Mouse (Mus musculus): ENCODE results near the gene Treml4. TPM values are rescaled to one million over a fixed set of nuclear protein-coding genes. Genes with fewer than 3 reads are reported as not detected.
"Not testable (repeated sequence)": the region's sequence is repeated elsewhere in the genome, so short reads cannot be mapped to it uniquely, and the experiment has no call there.

The Treml4 gene
- polyA plus RNA-seq, 1 experiment from 2014 or later: 0.12 TPM

DNA sequence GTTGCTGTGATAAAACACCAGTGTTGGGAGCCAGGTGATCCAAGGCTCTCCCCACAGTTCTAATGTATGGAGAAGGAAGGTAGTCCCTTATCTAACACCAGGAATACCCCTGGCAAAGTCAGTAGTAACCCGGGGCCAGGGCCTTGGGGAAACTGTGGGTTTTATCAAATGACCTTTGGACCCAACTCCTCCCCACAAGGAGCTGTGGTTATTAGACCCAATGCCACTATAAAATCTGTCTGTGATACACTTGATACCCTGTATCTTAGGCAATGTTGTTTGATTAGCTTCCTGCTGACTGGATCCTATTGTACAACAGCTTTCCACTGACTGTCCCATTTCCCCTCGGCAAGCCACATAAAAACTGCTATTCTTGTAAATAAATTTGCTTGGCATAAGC, 48.0 kb downstream of the Treml4 start:
- Histone ChIP-seq H3K9me3 (no peaks in the 10 kb centered on the region), H3K4me1 (no peaks in the 10 kb centered on the region), H3K4me3 (no peak overlapping the region), H3K36me3 (no peaks in the 10 kb centered on the region), H3K27ac (no peak overlapping the region), H3K27me3 (no peaks in the 10 kb centered on the region), H3K4me2 (replicated peaks) (no peak overlapping the region), H3K9ac (no peak overlapping the region)
- WGBS: 69% methylated on average over 2 of the region's 2 CpGs
- ATAC-seq (ENCODE audit: insufficient number of reproducible peaks, insufficient read depth, low FRiP score, low TSS enrichment): no peak

DNA sequence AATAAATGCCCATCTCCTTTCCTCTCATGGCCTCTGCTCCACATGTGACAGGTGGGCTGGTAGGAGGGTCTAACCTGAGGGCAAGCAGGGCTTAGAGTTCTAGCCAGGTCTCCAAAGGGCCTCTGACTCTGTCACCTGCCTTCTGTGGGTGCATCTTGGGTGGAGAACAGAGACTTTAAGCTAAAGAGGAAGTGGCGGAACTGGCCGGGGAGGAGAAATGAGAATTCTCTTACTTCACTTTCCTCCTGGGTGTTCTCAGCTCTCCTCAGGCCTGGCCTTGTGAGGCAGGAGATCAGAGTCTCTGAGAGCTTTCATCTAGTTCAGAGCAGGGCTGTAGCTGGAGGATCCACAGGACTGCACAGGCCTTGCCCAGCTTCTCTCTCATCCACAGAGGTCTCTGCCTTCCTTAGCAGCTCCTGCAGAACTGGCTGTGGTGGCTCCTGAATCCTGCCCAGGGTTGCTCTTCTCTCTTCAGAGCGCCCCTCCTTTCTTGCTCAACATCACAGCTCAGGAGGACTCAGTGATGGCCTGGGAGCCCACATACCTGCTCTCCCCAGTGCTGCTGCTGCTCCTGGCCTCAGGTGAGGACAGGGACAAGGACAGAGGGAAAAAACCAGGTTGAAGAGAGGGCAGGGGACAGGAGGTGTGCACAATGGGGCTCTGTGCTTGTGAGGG, 51.9 kb downstream of the Treml4 start, which contains the start of gene B430306N03Rik:
Gene B430306N03Rik (plus strand): TSS at position 237 of the 675 bp plus-strand sequence.
- H3K27ac ChIP-seq; H3K4me1 ChIP-seq; H3K4me2 ChIP-seq (replicated peaks); H3K9me3 ChIP-seq; H3K36me3 ChIP-seq; H3K4me3 ChIP-seq; ATAC-seq (ENCODE audit: insufficient number of reproducible peaks, insufficient read depth, low FRiP score, low TSS enrichment); H3K9ac ChIP-seq; H3K27me3 ChIP-seq: not testable (repeated sequence)
- WGBS: 84% methylated on average over 3 of the region's 3 CpGs

DNA sequence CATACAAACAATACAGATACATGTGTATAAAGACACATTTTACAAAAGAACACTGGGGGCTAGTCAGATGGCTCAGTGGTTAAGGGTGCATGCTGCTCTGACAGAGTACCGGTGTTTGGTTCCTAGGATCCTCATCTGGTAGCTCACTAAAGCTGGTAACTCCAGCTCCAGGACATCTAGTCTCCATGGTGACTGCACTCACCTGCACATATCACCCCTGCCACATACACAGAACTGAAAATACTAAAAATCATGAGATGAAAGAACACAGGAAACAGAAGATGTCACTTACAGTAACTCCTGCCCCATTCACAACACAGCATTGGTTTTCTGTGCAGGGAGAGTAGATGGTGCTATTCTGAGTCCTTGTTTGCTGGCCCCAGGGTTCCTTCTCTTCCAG, 54.6 kb downstream of the Treml4 start:
- H3K9me3 ChIP-seq: no peaks in the 10 kb centered on the region
- H3K4me1 ChIP-seq: no peaks in the 10 kb centered on the region
- whole genome bisulfite sequencing: 79% methylated on average over 1 of the region's 1 CpGs
- H3K36me3 ChIP-seq: no peaks in the 10 kb centered on the region
- no peak overlapping the region for H3K9ac ChIP-seq
- H3K27me3 ChIP-seq: no peaks in the 10 kb centered on the region
- no peak overlapping the region for H3K27ac ChIP-seq
- no peak overlapping the region for H3K4me3 ChIP-seq
- no peak for ATAC-seq (ENCODE audit: insufficient number of reproducible peaks, insufficient read depth, low FRiP score, low TSS enrichment)
- H3K4me2 ChIP-seq (replicated peaks): no peak overlapping the region

GRCm38 (mm10) chr17:48321279-48321678, 57.2 kb downstream of the Treml4 start:
- WGBS: 75% methylated on average over 2 of the region's 2 CpGs
- no peaks in the 10 kb centered on the region for H3K9me3 ChIP-seq
- no peaks in the 10 kb centered on the region for H3K36me3 ChIP-seq
- ATAC-seq (ENCODE audit: insufficient number of reproducible peaks, insufficient read depth, low FRiP score, low TSS enrichment): no peak
- H3K27ac ChIP-seq: no peak overlapping the region
- no peak overlapping the region for H3K4me3 ChIP-seq
- H3K4me1 ChIP-seq: no peaks in the 10 kb centered on the region
- no peak overlapping the region for H3K9ac ChIP-seq
- H3K4me2 ChIP-seq (replicated peaks): no peak overlapping the region
- no peaks in the 10 kb centered on the region for H3K27me3 ChIP-seq

- no peaks in the 10 kb centered on the region for H3K36me3 ChIP-seq
- no peaks in the 10 kb centered on the region for H3K9me3 ChIP-seq
- WGBS: 69% methylated on average over 3 of the region's 3 CpGs
Observed at GRCm38 (mm10) chr17:48323236-48323635, 59.1 kb downstream of the Treml4 start.

DNA sequence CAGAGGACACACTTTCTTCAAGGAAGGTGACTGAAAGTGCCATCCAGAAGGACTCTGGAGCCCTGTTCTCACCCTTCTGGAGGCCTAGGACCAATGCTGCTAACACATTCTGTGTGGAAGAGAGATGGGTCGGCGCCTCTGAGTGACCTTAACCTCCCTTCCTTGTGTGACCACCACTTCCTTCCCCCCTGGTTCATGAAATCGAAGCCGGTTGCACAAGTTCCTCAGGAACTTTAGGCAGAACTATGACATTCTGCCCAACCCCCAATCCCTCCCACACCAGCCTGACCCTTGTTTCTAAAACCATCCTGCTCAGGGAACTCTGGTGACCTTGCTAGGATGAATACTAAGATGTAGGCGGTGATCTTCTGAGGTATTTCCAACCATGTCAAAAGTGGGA, 60.2 kb downstream of the Treml4 start:
- no peak overlapping the region for H3K4me2 ChIP-seq (replicated peaks)

More at GRCm38 (mm10) chr17:48323236-48323635, 59.1 kb downstream of the Treml4 start:
- H3K9ac ChIP-seq: no peak overlapping the region
- no peak for ATAC-seq (ENCODE audit: insufficient number of reproducible peaks, insufficient read depth, low FRiP score, low TSS enrichment)
- no peak overlapping the region for H3K27ac ChIP-seq
- no peak overlapping the region for H3K4me2 ChIP-seq (replicated peaks)
- no peaks in the 10 kb centered on the region; the same call in 1 of the 2 replicates for H3K4me1 ChIP-seq
- no peaks in the 10 kb centered on the region for H3K27me3 ChIP-seq
- H3K4me3 ChIP-seq: no peak overlapping the region

More for the DNA sequence above, 60.2 kb downstream of the Treml4 start:
- no peaks in the 10 kb centered on the region for H3K27me3 ChIP-seq
- no peak for ATAC-seq (ENCODE audit: insufficient number of reproducible peaks, insufficient read depth, low FRiP score, low TSS enrichment)
- no peak overlapping the region for H3K9ac ChIP-seq
- no peak overlapping the region for H3K27ac ChIP-seq
- H3K4me1 ChIP-seq: no peaks in the 10 kb centered on the region; the same call in 1 of the 2 replicates
- H3K9me3 ChIP-seq: no peaks in the 10 kb centered on the region
- no peak overlapping the region for H3K4me3 ChIP-seq
- H3K36me3 ChIP-seq: no peaks in the 10 kb centered on the region
- WGBS: 79% methylated on average over 5 of the region's 5 CpGs

Other genes starting within 250 kb of the Treml4 start
- gene 1700122O11Rik, start 226.0 kb upstream of the Treml4 start, polyA plus RNA-seq (2016; fragmentation: Nextera tagmentation; extraction: Ambion mirVana): not detected in 2 replicates
- gene 1700067P10Rik, start 175.0 kb upstream of the Treml4 start, polyA plus RNA-seq (2016; fragmentation: Nextera tagmentation; extraction: Ambion mirVana): not detected in 2 replicates
- gene 9830107B12Rik, start 118.0 kb upstream of the Treml4 start, polyA plus RNA-seq (2016; fragmentation: Nextera tagmentation; extraction: Ambion mirVana): not detected in 2 replicates
- 0.14 TPM in 1 of 2 replicates, not detected in the other for gene A530064D06Rik, start 97.0 kb upstream of the Treml4 start, polyA plus RNA-seq (2016; fragmentation: Nextera tagmentation; extraction: Ambion mirVana)
- gene Trem1, start 31.5 kb upstream of the Treml4 start, polyA plus RNA-seq (2016; fragmentation: Nextera tagmentation; extraction: Ambion mirVana): 0.06 and 0.08 TPM in 2 replicates
- gene Trem3, start 16.5 kb upstream of the Treml4 start, polyA plus RNA-seq (2016; fragmentation: Nextera tagmentation; extraction: Ambion mirVana): not detected in 2 replicates
- 0.23 and 0.80 TPM in 2 replicates for gene Treml2, start 35.2 kb downstream of the Treml4 start, polyA plus RNA-seq (2016; fragmentation: Nextera tagmentation; extraction: Ambion mirVana)
- gene B430306N03Rik, start 51.8 kb downstream of the Treml4 start, polyA plus RNA-seq (2016; fragmentation: Nextera tagmentation; extraction: Ambion mirVana): 0.50 TPM in 1 of 2 replicates, not detected in the other
- 2.8 and 3.6 TPM in 2 replicates for gene Trem2, start 82.1 kb downstream of the Treml4 start, polyA plus RNA-seq (2016; fragmentation: Nextera tagmentation; extraction: Ambion mirVana)
- 1.9 and 3.2 TPM in 2 replicates for gene Treml1, start 95.6 kb downstream of the Treml4 start, polyA plus RNA-seq (2016; fragmentation: Nextera tagmentation; extraction: Ambion mirVana)
- 19.6 and 19.9 TPM in 2 replicates for gene Nfya, start 145.6 kb downstream of the Treml4 start, polyA plus RNA-seq (2016; fragmentation: Nextera tagmentation; extraction: Ambion mirVana)
- gene Oard1, start 145.7 kb downstream of the Treml4 start, polyA plus RNA-seq (2016; fragmentation: Nextera tagmentation; extraction: Ambion mirVana): 57.1 and 64.0 TPM in 2 replicates
- 3.4 and 5.7 TPM in 2 replicates for gene Apobec2, start 168.6 kb downstream of the Treml4 start, polyA plus RNA-seq (2016; fragmentation: Nextera tagmentation; extraction: Ambion mirVana)
- 0.89 and 1.5 TPM in 2 replicates for gene Tspo2, start 187.2 kb downstream of the Treml4 start, polyA plus RNA-seq (2016; fragmentation: Nextera tagmentation; extraction: Ambion mirVana)
- gene Unc5cl, start 190.6 kb downstream of the Treml4 start, polyA plus RNA-seq (2016; fragmentation: Nextera tagmentation; extraction: Ambion mirVana): 0.47 and 0.53 TPM in 2 replicates